Mouse (Mus musculus): ENCODE results near the gene Pak2. TPM values are rescaled to one million over a fixed set of nuclear protein-coding genes. Genes with fewer than 3 reads are reported as not detected.

Gene Pak2
- polyA plus RNA-seq, 1 experiment from 2014 or later: 47.4 TPM

DNA sequence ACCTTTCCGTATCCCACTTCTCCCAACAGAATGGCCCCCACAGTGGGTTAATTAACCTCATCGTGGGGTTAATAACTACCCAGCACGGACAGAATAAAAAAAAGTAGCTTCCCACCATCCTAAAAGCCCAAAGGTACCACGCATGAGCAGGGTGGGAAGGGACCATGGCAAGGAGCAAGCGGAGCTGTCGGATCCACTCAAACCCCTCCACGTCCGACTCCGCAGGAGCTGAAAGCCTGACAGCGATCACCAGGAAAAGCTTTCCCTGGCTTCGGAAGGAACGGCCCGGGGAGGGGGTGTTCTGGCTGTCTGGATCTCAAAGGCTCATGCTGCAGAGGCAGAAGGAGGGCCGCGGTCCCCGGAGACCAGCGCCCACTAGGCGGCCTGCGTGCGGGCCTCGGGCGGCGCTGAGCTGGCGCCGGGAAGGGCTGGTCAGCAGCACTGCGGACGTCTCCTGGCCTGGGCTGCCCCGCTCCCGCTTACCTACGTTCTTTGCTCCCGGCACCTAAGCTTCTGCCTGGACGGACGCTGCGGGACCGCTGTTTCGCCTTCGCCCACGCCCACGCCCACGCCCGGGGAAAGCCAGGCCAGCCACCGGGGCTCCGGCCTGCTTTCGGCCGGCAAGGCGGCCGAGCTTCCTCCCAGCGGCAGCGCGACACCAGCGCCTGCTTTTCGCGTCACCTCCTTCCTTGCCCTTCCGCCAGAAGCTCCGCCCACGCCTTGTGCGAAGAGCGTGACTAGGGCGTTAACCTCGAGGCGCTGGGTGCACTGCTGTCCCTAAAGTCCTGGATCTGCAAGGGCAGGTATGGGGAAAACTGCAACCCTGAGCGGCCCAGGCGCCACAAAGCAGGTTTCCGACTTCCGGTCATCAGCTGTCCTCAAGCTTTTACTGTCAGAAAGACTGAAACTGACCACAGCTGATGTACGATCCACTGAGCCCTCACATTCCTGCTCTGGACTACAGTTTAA, 76.3 kb downstream of the Pak2 start, which contains the start of gene Senp5:
TSS of gene Senp5 (minus strand) at position 779 of the 969 bp plus-strand sequence.
- peak; percentile 90 for DNase-seq (ENCODE audit: low spot score)

- DNase-seq (ENCODE audit: low spot score): no peak
Measured at GRCm38 (mm10) chr16:31996371-31996770, 82.8 kb downstream of the Pak2 start.

DNA sequence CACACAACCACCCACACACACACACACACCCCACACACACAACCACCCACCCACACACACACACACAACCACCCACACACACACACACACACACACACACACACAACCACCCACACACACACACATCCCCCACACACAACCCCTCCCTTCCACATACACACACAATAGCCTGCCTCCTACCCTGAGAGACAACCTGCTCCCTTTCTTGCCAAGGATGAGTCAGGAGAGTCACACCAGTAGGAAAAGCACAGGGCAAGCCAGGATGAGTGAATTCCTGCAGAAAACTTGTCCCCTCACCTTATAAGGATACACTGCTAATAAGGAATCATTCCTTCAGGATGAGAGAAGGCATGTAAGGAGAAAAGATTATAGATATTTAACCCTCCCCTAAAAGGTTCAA, 85.2 kb downstream of the Pak2 start:
- no peak for DNase-seq (ENCODE audit: low spot score)

GRCm38 (mm10) chr16:31993195-31993594, 85.9 kb downstream of the Pak2 start:
- no peak for DNase-seq (ENCODE audit: low spot score)

DNA sequence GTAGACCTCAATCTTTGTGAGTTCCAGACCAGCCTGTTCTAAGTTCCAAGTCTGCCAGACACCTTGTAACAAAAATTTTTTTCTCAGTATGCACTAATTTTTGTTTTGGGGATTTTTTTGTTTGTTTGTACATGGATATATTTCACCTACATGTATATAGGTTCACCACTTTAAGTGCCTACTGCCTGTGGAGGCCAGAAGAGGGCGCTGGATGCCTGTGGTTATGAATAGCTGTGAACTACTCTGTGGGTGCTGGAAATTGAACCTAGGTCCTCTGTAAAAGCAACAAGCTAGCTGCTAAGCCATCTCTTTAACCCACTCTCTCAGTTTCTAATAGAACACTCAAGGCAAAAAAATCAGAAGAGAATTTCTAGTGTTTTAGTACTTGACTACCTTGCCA, 87.1 kb downstream of the Pak2 start:
- DNase-seq (ENCODE audit: low spot score): no peak

GRCm38 (mm10) chr16:31980946-31981345, 98.2 kb downstream of the Pak2 start:
- no peak for DNase-seq (ENCODE audit: low spot score)

GRCm38 (mm10) chr16:31979501-31979900, 99.6 kb downstream of the Pak2 start:
- DNase-seq (ENCODE audit: low spot score): no peak

- no peak for DNase-seq (ENCODE audit: low spot score)
Measured at GRCm38 (mm10) chr16:31975258-31975657, 103.9 kb downstream of the Pak2 start.

Small RNA genes within 50 kb of the gene (microRNA-seq; reads per million reads assigned to microRNA genes)
- not detected for gene Gm26269 (ENCODE audit: borderline number of aligned reads)

Other genes with a start within 250 kb of the Pak2 start
- gene Meltf, start 200.5 kb downstream of the Pak2 start, polyA plus RNA-seq (2015; fragmentation: Nextera tagmentation; extraction: Ambion mirVana): 0.10 and 0.13 TPM in 2 replicates
- gene Pigz, start 145.5 kb downstream of the Pak2 start, polyA plus RNA-seq (2015; fragmentation: Nextera tagmentation; extraction: Ambion mirVana): 2.7 and 3.1 TPM in 2 replicates
- 92.1 and 95.1 TPM in 2 replicates for gene 0610012G03Rik, start 130.8 kb downstream of the Pak2 start, polyA plus RNA-seq (2015; fragmentation: Nextera tagmentation; extraction: Ambion mirVana)
- gene Ncbp2, start 130.8 kb downstream of the Pak2 start, polyA plus RNA-seq (2015; fragmentation: Nextera tagmentation; extraction: Ambion mirVana): 80.6 and 93.3 TPM in 2 replicates
- gene Senp5, start 76.1 kb downstream of the Pak2 start, polyA plus RNA-seq (2015; fragmentation: Nextera tagmentation; extraction: Ambion mirVana): 9.3 and 12.4 TPM in 2 replicates
- 175 and 180 TPM in 2 replicates for gene Pigx, start 20.4 kb upstream of the Pak2 start, polyA plus RNA-seq (2015; fragmentation: Nextera tagmentation; extraction: Ambion mirVana)
- gene Cep19, start 20.5 kb upstream of the Pak2 start, polyA plus RNA-seq (2015; fragmentation: Nextera tagmentation; extraction: Ambion mirVana): 44.7 and 48.0 TPM in 2 replicates
- gene Nrros, start 86.3 kb upstream of the Pak2 start, polyA plus RNA-seq (2015; fragmentation: Nextera tagmentation; extraction: Ambion mirVana): 94.5 and 99.5 TPM in 2 replicates
- 4.1 and 6.6 TPM in 2 replicates for gene Bex6, start 100.5 kb upstream of the Pak2 start, polyA plus RNA-seq (2015; fragmentation: Nextera tagmentation; extraction: Ambion mirVana)
- gene Fbxo45, start 167.8 kb upstream of the Pak2 start, polyA plus RNA-seq (2015; fragmentation: Nextera tagmentation; extraction: Ambion mirVana): 8.8 and 11.9 TPM in 2 replicates
- 23.9 and 26.8 TPM in 2 replicates for gene Wdr53, start 167.9 kb upstream of the Pak2 start, polyA plus RNA-seq (2015; fragmentation: Nextera tagmentation; extraction: Ambion mirVana)
- not detected in 2 replicates for gene Smco1, start 192.1 kb upstream of the Pak2 start, polyA plus RNA-seq (2015; fragmentation: Nextera tagmentation; extraction: Ambion mirVana)
- gene Rnf168, start 198.1 kb upstream of the Pak2 start, polyA plus RNA-seq (2015; fragmentation: Nextera tagmentation; extraction: Ambion mirVana): 24.6 and 31.5 TPM in 2 replicates